Mouse (Mus musculus) MEL (cell line): Measurements from ENCODE around the gene Dgkg. TPM values are rescaled to one million over a fixed set of nuclear protein-coding genes. Genes with fewer than 3 reads are reported as not detected.

Source experiments
- DNase-seq: peaks from one replicate; pipeline ENCODE4 v3.0.0; 2011; ENCODE audit warnings: low read depth, low spot score
- H3K27ac ChIP-seq: 2 replicates; pipeline ENCODE4 v1.5.1; 2012; ENCODE audit warnings: low read depth, mild to moderate bottlenecking, control low read depth, low read length, moderate library complexity; ENCODE audit not compliant: control insufficient read depth
- H3K27me3 ChIP-seq, 2 experiments: fragments of 150-350 bp in 1 of 2; sonication (generic) in 1 of 2; 2 replicates each; pipeline ENCODE4 v1.6.1; 2012; ENCODE audit warnings: low read length in 2 of 2, mild to moderate bottlenecking in 2 of 2, improper control_type of control experiment in 1 of 2, moderate library complexity in 1 of 2; ENCODE audit not compliant: insufficient read depth in 2 of 2, control insufficient read depth in 1 of 2
- H3K36me3 ChIP-seq, 2 experiments: 2 replicates each; pipeline ENCODE4 v1.6.1; 2012 to 2014; ENCODE audit warnings: low read length in 2 of 2, improper control_type of control experiment in 1 of 2, inconsistent platforms in 1 of 2, mild to moderate bottlenecking in 1 of 2; ENCODE audit not compliant: insufficient read depth in 2 of 2, control insufficient read depth in 1 of 2
- H3K4me1 ChIP-seq, 2 experiments: fragments of 150-350 bp in 1 of 2; sonication (generic) in 1 of 2; 2 replicates each; pipeline ENCODE4 v1.6.1; 2012; ENCODE audit warnings: low read length in 2 of 2, improper control_type of control experiment in 1 of 2, mild to moderate bottlenecking in 1 of 2; ENCODE audit not compliant: insufficient read depth in 2 of 2, control insufficient read depth in 1 of 2
- H3K4me3 ChIP-seq, 2 experiments: fragments of 150-350 bp in 1 of 2; sonication (generic) in 1 of 2; 2 replicates each; pipeline ENCODE4 v1.5.1; 2012; ENCODE audit warnings: low read depth in 2 of 2, low read length in 2 of 2, mild to moderate bottlenecking in 2 of 2, moderate library complexity in 2 of 2, control low read depth in 1 of 2, improper control_type of control experiment in 1 of 2; ENCODE audit not compliant: control insufficient read depth in 1 of 2, insufficient read depth in 1 of 2
- H3K79me2 ChIP-seq: 2 replicates; pipeline ENCODE4 v1.6.1; 2012; ENCODE audit warnings: mild to moderate bottlenecking, low read length, moderate library complexity; ENCODE audit not compliant: control insufficient read depth, poor library complexity, insufficient read depth
- H3K9ac ChIP-seq: 2 replicates; pipeline ENCODE4 v1.6.1; 2012; ENCODE audit warnings: low read depth, mild to moderate bottlenecking, control low read depth, low read length, moderate library complexity; ENCODE audit not compliant: control insufficient read depth, poor library complexity, severe bottlenecking
- H3K9me3 ChIP-seq: fragments of 150-350 bp; sonication (generic); replicated peaks from 2 replicates; pipeline ENCODE4 v1.6.1; 2012; ENCODE audit warnings: mild to moderate bottlenecking, low read length, improper control_type of control experiment, moderate library complexity; ENCODE audit not compliant: insufficient read depth
- BHLHE40 ChIP-seq: IDR thresholded peaks from 2 replicates; pipeline ENCODE4 v1.6.1; 2012; ENCODE audit warnings: low read depth, mild to moderate bottlenecking, inconsistent platforms, low read length, improper control_type of control experiment, borderline replicate concordance
- CTCF ChIP-seq, 3 experiments: IDR thresholded peaks in 2 of 3; conservative IDR thresholded peaks in 1 of 3; 2 replicates each; pipeline ENCODE4 v1.5.1; 2011 to 2012; ENCODE audit warnings: low read length in 3 of 3, low read depth in 2 of 3, mild to moderate bottlenecking in 2 of 3, improper control_type of control experiment in 1 of 3, inconsistent platforms in 1 of 3, mixed read lengths in 1 of 3, moderate library complexity in 1 of 3; ENCODE audit not compliant: control insufficient read depth in 1 of 3, insufficient read depth in 1 of 3, poor library complexity in 1 of 3, severe bottlenecking in 1 of 3
- E2F4 ChIP-seq: IDR thresholded peaks from 2 replicates; pipeline ENCODE4 v1.6.1; 2011; ENCODE audit warnings: low read depth, low read length, improper control_type of control experiment, borderline replicate concordance
- ELF1 ChIP-seq: IDR thresholded peaks from 2 replicates; pipeline ENCODE4 v1.6.1; 2014; ENCODE audit warnings: low read depth, mild to moderate bottlenecking, inconsistent platforms, low read length, improper control_type of control experiment, moderate library complexity
- EP300 ChIP-seq, 2 experiments: IDR thresholded peaks; 2 replicates each; pipeline ENCODE4 v1.6.1; 2011; ENCODE audit warnings: improper control_type of control experiment in 2 of 2, low read length in 2 of 2, low read depth in 1 of 2, mild to moderate bottlenecking in 1 of 2
- ETS1 ChIP-seq: IDR thresholded peaks from 2 replicates; pipeline ENCODE4 v1.6.1; 2012; ENCODE audit warnings: low read depth, mild to moderate bottlenecking, inconsistent platforms, low read length, improper control_type of control experiment, moderate library complexity
- GABPA ChIP-seq: IDR thresholded peaks from 2 replicates; pipeline ENCODE4 v1.6.1; 2012; ENCODE audit warnings: low read depth, mild to moderate bottlenecking, inconsistent platforms, low read length, improper control_type of control experiment, moderate library complexity
- GATA1 ChIP-seq: IDR thresholded peaks from 2 replicates; pipeline ENCODE4 v1.6.1; 2011; ENCODE audit warnings: low read depth, low read length, improper control_type of control experiment
- HCFC1 ChIP-seq: IDR thresholded peaks from 2 replicates; pipeline ENCODE4 v1.6.1; 2012; ENCODE audit warnings: low read depth, mild to moderate bottlenecking, inconsistent platforms, low read length, improper control_type of control experiment, moderate library complexity
- MAX ChIP-seq: IDR thresholded peaks from 2 replicates; pipeline ENCODE4 v1.6.1; 2011; ENCODE audit warnings: low read length, improper control_type of control experiment
- MAZ ChIP-seq: IDR thresholded peaks from 2 replicates; pipeline ENCODE4 v1.6.1; 2012; ENCODE audit warnings: low read depth, mild to moderate bottlenecking, inconsistent platforms, low read length, improper control_type of control experiment
- MEF2A ChIP-seq: IDR thresholded peaks from 2 replicates; pipeline ENCODE4 v1.6.1; 2014; ENCODE audit warnings: low read depth, mild to moderate bottlenecking, inconsistent platforms, low read length, improper control_type of control experiment; ENCODE audit not compliant: poor library complexity, insufficient replicate concordance, severe bottlenecking; ENCODE audit errors: extremely low read depth
- MXI1 ChIP-seq: IDR thresholded peaks from 2 replicates; pipeline ENCODE4 v1.6.1; 2011; ENCODE audit warnings: mild to moderate bottlenecking, low read depth, low read length, improper control_type of control experiment
- MYC ChIP-seq: IDR thresholded peaks from 2 replicates; pipeline ENCODE4 v1.6.1; 2011; ENCODE audit warnings: low read depth, mild to moderate bottlenecking, low read length, improper control_type of control experiment, moderate library complexity
- NELFE ChIP-seq: IDR thresholded peaks from 2 replicates; pipeline ENCODE4 v1.6.1; 2011; ENCODE audit warnings: low read depth, low read length, improper control_type of control experiment
- POLR2A ChIP-seq, 2 experiments: IDR thresholded peaks; 2 replicates each; pipeline ENCODE4 v1.6.1; 2011 to 2012; ENCODE audit warnings: low read length in 2 of 2, mild to moderate bottlenecking in 2 of 2, control low read depth in 1 of 2, improper control_type of control experiment in 1 of 2, low read depth in 1 of 2, moderate library complexity in 1 of 2; ENCODE audit not compliant: control insufficient read depth in 1 of 2, insufficient read depth in 1 of 2, poor library complexity in 1 of 2
- POLR2AphosphoS2 ChIP-seq: IDR thresholded peaks from 2 replicates; pipeline ENCODE4 v1.6.1; 2011; ENCODE audit warnings: low read length, improper control_type of control experiment
- POLR2AphosphoS5 ChIP-seq: IDR thresholded peaks from 2 replicates; pipeline ENCODE4 v1.6.1; 2012; ENCODE audit warnings: low read depth, borderline replicate concordance, mild to moderate bottlenecking, inconsistent platforms, low read length, moderate library complexity, mixed read lengths
- RAD21 ChIP-seq: IDR thresholded peaks from 2 replicates; pipeline ENCODE4 v1.6.1; 2011; ENCODE audit warnings: mild to moderate bottlenecking, low read depth, low read length, improper control_type of control experiment
- RCOR1 ChIP-seq: IDR thresholded peaks from 2 replicates; pipeline ENCODE4 v1.6.1; 2012; ENCODE audit warnings: low read depth, mild to moderate bottlenecking, inconsistent platforms, low read length, improper control_type of control experiment
- SMC3 ChIP-seq: IDR thresholded peaks from 2 replicates; pipeline ENCODE4 v1.6.1; 2011; ENCODE audit warnings: low read depth, low read length, improper control_type of control experiment
- TAL1 ChIP-seq: IDR thresholded peaks from 2 replicates; pipeline ENCODE4 v1.6.1; 2012; ENCODE audit warnings: mild to moderate bottlenecking, inconsistent platforms, low read length, moderate library complexity, mixed read lengths
- TBP ChIP-seq: IDR thresholded peaks from 2 replicates; pipeline ENCODE4 v1.8.0; 2011; ENCODE audit warnings: low read depth, low read length, improper control_type of control experiment
- TCF12 ChIP-seq: IDR thresholded peaks from 2 replicates; pipeline ENCODE4 v1.6.1; 2014; ENCODE audit warnings: low read depth, mild to moderate bottlenecking, inconsistent platforms, low read length, improper control_type of control experiment, moderate library complexity
- UBTF ChIP-seq: IDR thresholded peaks from 2 replicates; pipeline ENCODE4 v1.6.1; 2012; ENCODE audit warnings: low read depth, mild to moderate bottlenecking, inconsistent platforms, low read length, improper control_type of control experiment, moderate library complexity, borderline replicate concordance; ENCODE audit not compliant: insufficient read depth
- USF1 ChIP-seq: IDR thresholded peaks from 2 replicates; pipeline ENCODE4 v1.6.1; 2014; ENCODE audit warnings: low read depth, mild to moderate bottlenecking, inconsistent platforms, low read length, improper control_type of control experiment, moderate library complexity
- ZC3H11A ChIP-seq: IDR thresholded peaks from 2 replicates; pipeline ENCODE4 v1.6.1; 2012; ENCODE audit warnings: low read depth, mild to moderate bottlenecking, inconsistent platforms, low read length, improper control_type of control experiment
- ZKSCAN1 ChIP-seq: IDR thresholded peaks from 2 replicates; pipeline ENCODE4 v1.6.1; 2012; ENCODE audit warnings: low read depth, mild to moderate bottlenecking, inconsistent platforms, low read length, improper control_type of control experiment, moderate library complexity
- ZMIZ1 ChIP-seq: IDR thresholded peaks from 2 replicates; pipeline ENCODE4 v1.6.1; 2012; ENCODE audit warnings: low read depth, mild to moderate bottlenecking, inconsistent platforms, low read length, improper control_type of control experiment, moderate library complexity
- ZNF384 ChIP-seq: IDR thresholded peaks from 2 replicates; pipeline ENCODE4 v1.6.1; 2012; ENCODE audit warnings: low read depth, mild to moderate bottlenecking, inconsistent platforms, low read length, improper control_type of control experiment
- polyA plus RNA-seq, 2 experiments: library from polyadenylated mRNA; stranded (reverse) in 1 of 2; unstranded in 1 of 2; fragments of >175 nt in 1 of 2; fragments of >200 nt in 1 of 2; gene quantifications; 2 replicates each; pipeline versions ENCODE4 v1.2.1 to v1.2.4; 2012; ENCODE audit warnings: low replicate concordance in 2 of 2, low read depth in 1 of 2; ENCODE audit not compliant: insufficient read length in 2 of 2, insufficient read depth in 1 of 2, missing spikeins in 1 of 2
- total RNA-seq: library from RNA; depleted of rRNA; stranded (reverse); fragments of 300-350 nt; gene quantifications from 2 replicates; pipeline ENCODE4 v1.2.3, GENCODE M21; 2012

Gene Dgkg
- total and polyA plus RNA-seq, 3 experiments, result not detected

GRCm38 (mm10) chr16:22698846-22699760, 42.1 kb upstream of the Dgkg start:
- no peak for DNase-seq
- Histone ChIP-seq H3K79me2 (no peaks in the 10 kb centered on the region), H3K9ac (no peak overlapping the region)

GRCm38 (mm10) chr16:22698101-22698500, 41.1 kb upstream of the Dgkg start:
- Histone ChIP-seq H3K27ac (no peak overlapping the region), H3K27me3 (no peaks in the 10 kb centered on the region), H3K79me2 (no peaks in the 10 kb centered on the region), H3K9ac (no peak overlapping the region), H3K4me3 (no peak overlapping the region), H3K4me1 (no peaks in the 10 kb centered on the region), H3K36me3 (no peaks in the 10 kb centered on the region), H3K9me3 (no peaks in the 10 kb centered on the region)
- no peak for TF ChIP-seq ELF1
- TF ChIP-seq ZC3H11A, result no peak
- TF ChIP-seq RAD21, result no peak
- no peak for TF ChIP-seq MEF2A
- TF ChIP-seq TBP, result no peak
- no peak for TF ChIP-seq GATA1
- TF ChIP-seq ZMIZ1, result no peak
- no peak for TF ChIP-seq CTCF (IDR thresholded peaks at IDR 0.05 in 2 of 3, conservative IDR thresholded peaks at IDR 0.05 in 1 of 3; ENCODE audit: control insufficient read depth in 1 of 3, insufficient read depth in 1 of 3, low read depth in 2 of 3, low read length in 3 of 3, poor library complexity in 1 of 3, severe bottlenecking in 1 of 3)
- no peak for TF ChIP-seq BHLHE40
- no peak for TF ChIP-seq POLR2AphosphoS2
- no peak for TF ChIP-seq RCOR1
- no peak for TF ChIP-seq UBTF
- TF ChIP-seq POLR2A (IDR thresholded peaks at IDR 0.05; ENCODE audit: control insufficient read depth in 1 of 2, insufficient read depth in 1 of 2, low read depth in 1 of 2, low read length in 2 of 2, poor library complexity in 1 of 2), result no peak
- TF ChIP-seq TAL1, result no peak
- TF ChIP-seq TCF12, result no peak
- no peak for TF ChIP-seq GABPA
- TF ChIP-seq HCFC1, result no peak
- TF ChIP-seq E2F4, result no peak
- no peak for DNase-seq

More at GRCm38 (mm10) chr16:22698846-22699760, 42.1 kb upstream of the Dgkg start:
- no peak for TF ChIP-seq MAZ
- TF ChIP-seq USF1, result no peak
- TF ChIP-seq MAX, result no peak
- no peak for TF ChIP-seq MEF2A
- no peak for TF ChIP-seq EP300 (IDR thresholded peaks at IDR 0.05; ENCODE audit: low read depth in 1 of 2, low read length in 2 of 2)
- TF ChIP-seq UBTF, result no peak
- TF ChIP-seq ETS1, result no peak
- no peak for TF ChIP-seq ZKSCAN1
- no peak for TF ChIP-seq RCOR1
- no peak for TF ChIP-seq POLR2AphosphoS5
- no peak for TF ChIP-seq SMC3
- TF ChIP-seq RAD21, result no peak
- no peak for TF ChIP-seq NELFE
- TF ChIP-seq MYC, result no peak
- TF ChIP-seq ZNF384, result no peak
- no peak for TF ChIP-seq ZMIZ1
- no peak for TF ChIP-seq POLR2A (IDR thresholded peaks at IDR 0.05; ENCODE audit: control insufficient read depth in 1 of 2, insufficient read depth in 1 of 2, low read depth in 1 of 2, low read length in 2 of 2, poor library complexity in 1 of 2)
- TF ChIP-seq MXI1, result no peak
- Histone ChIP-seq H3K4me3 (no peak overlapping the region), H3K9me3 (no peaks in the 10 kb centered on the region), H3K27ac (no peak overlapping the region), H3K4me1 (no peaks in the 10 kb centered on the region), H3K27me3 (no peaks in the 10 kb centered on the region), H3K36me3 (no peaks in the 10 kb centered on the region)
